Comparison of ENCODE assay signal across 11 mouse cellular contexts in the genomic region with DNA sequence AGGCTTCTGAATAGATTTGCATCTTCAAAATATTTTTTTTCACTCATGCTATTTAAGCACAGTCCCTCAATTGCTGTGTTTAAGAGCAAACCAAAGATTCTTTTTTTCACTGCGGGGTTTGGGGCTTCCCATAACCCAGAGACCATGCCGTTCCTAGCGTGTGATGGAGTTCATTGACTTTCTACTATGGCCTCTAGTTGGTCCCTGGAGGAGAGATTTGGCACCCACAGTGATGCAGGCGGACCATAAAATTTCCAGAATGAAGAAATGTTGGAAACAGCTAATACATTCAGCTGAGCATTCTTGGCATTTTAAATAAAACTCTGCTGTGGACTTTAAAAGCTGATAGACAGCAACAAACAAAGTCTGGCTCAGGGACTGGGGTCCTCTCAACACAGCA.
DNase-seq lines count a peak whose midpoint lies in the region.
"Had no signal": no experiment of that assay in that cellular context is flagged by ENCODE, and none has a peak within 500 bp of the region (broad histone marks: within the 10 kb centered on the region; RNA-seq: fewer than 3 reads in every experiment).

No protein-coding gene starts in this region.

- DNase-seq in cerebellum, postnatal 14 days = peak; percentile 12 to 34
- no peak for DNase-seq in cerebellum, adult 18-20 months
- DNase-seq in kidney, postnatal 14 days = peak; percentile 27
- DNase-seq in kidney, postnatal 25 days = no peak
- peak; percentile 51 for DNase-seq in gastrocnemius, postnatal 14 days
- DNase-seq in heart, postnatal 36 days = peak; percentile 9 to 27
- no peak for DNase-seq in T-cell, adult 2 months (ENCODE audit: low spot score)
- no peak for DNase-seq in ovary, postnatal 36 days (ENCODE audit: low spot score)
- DNase-seq: layer of hippocampus, adult 9-11 months; liver, embryonic 13.5 days; right cerebral cortex, postnatal 14 days had no signal

- intact Hi-C loops in gastrocnemius, postnatal 14 days (cut with DNase I; ENCODE audit: low total_unique reads) = no loop called here
- intact Hi-C loops in heart, postnatal 36 days (cut with DNase I) = no loop called here

Comparison
In these comparisons a context has a peak if more than half of its experiments do, and no peak if none do; other contexts are left out.
1. DNase-seq: peak in cerebellum, postnatal 14 days (2 of 2), kidney, postnatal 14 days (single experiment), gastrocnemius, postnatal 14 days (single experiment) and heart, postnatal 36 days (2 of 2); none in cerebellum, adult 18-20 months (0 of 2), kidney, postnatal 25 days (0 of 2), T-cell, adult 2 months (single experiment) and ovary, postnatal 36 days (single experiment).